Mouse (Mus musculus): ENCODE results near the gene Sh3tc1.

- TF ChIP-seq CTCF (IDR thresholded peaks at IDR 0.05; ENCODE audit: control insufficient read depth, insufficient read depth, insufficient replicate concordance, low read depth, low read length) (no peak), POLR2A (IDR thresholded peaks at IDR 0.05; ENCODE audit: control insufficient read depth, low read depth, low read length) (no peak)
Measured at GRCm38 (mm10) chr5:35743990-35744722, 4.4 kb upstream of the Sh3tc1 start.
